ENCODE assay signal across 11 mouse cellular contexts in genomic region chr14:45563577-45563976, GRCm38 (mm10). TPM values are rescaled to one million over a fixed set of nuclear protein-coding genes. Genes with fewer than 3 reads are reported as not detected.
A peak's percentile ranks its signal among the peaks of the same experiment; 100 is the strongest.
DNase-seq lines count a peak whose midpoint lies in the region; ATAC-seq and TF ChIP-seq lines count a peak whose summit lies in the region.
"Had no signal": no experiment of that assay in that cellular context is flagged by ENCODE, and none has a peak within 500 bp of the region (broad histone marks: within the 10 kb centered on the region; RNA-seq: fewer than 3 reads in every experiment).

No protein-coding gene starts in this region.

- peaks cover 40% of the 10 kb centered on the region for H3K4me1 ChIP-seq in embryonic facial prominence, embryonic 13.5 days
- H3K4me1 ChIP-seq in embryonic facial prominence, embryonic 10.5 days: peaks cover 18% of the 10 kb centered on the region
- no peaks in the 10 kb centered on the region for H3K4me1 ChIP-seq in hindbrain, postnatal 0 days (ENCODE audit: insufficient read depth, low read length)
- H3K4me1 ChIP-seq in stomach, embryonic 15.5 days: peaks cover 18% of the 10 kb centered on the region

- H3K9me3 ChIP-seq in embryonic facial prominence, embryonic 13.5 days: no peaks in the 10 kb centered on the region
- H3K9me3 ChIP-seq in embryonic facial prominence, embryonic 10.5 days: no peaks in the 10 kb centered on the region
- H3K9me3 ChIP-seq in hindbrain, postnatal 0 days (ENCODE audit: low read length): no peaks in the 10 kb centered on the region
- H3K9me3 ChIP-seq in stomach, embryonic 15.5 days: no peaks in the 10 kb centered on the region

- no peak for ATAC-seq in embryonic facial prominence, embryonic 13.5 days (ENCODE audit: insufficient number of reproducible peaks, insufficient read depth, low FRiP score, low TSS enrichment, low read depth)
- peak; percentile 68 for ATAC-seq in hindbrain, postnatal 0 days
- peak; percentile 23; the same call in 1 of the 2 replicates for ATAC-seq in stomach, embryonic 15.5 days (ENCODE audit: insufficient read depth, low FRiP score, low read depth)
- no peak for ATAC-seq in monocyte, adult 5-6 weeks (replicated peaks; ENCODE audit: insufficient number of reproducible peaks, low FRiP score, low TSS enrichment, poor library complexity, severe bottlenecking)

- H3K4me2 ChIP-seq in embryonic facial prominence, embryonic 13.5 days: no peak overlapping the region
- no peak overlapping the region for H3K4me2 ChIP-seq in hindbrain, postnatal 0 days (ENCODE audit: low read depth, low read length)
- no peak overlapping the region for H3K4me2 ChIP-seq in stomach, embryonic 15.5 days

- no peaks in the 10 kb centered on the region for H3K36me3 ChIP-seq in embryonic facial prominence, embryonic 13.5 days
- H3K36me3 ChIP-seq in embryonic facial prominence, embryonic 10.5 days (replicated peaks): no peaks in the 10 kb centered on the region
- no peaks in the 10 kb centered on the region for H3K36me3 ChIP-seq in hindbrain, postnatal 0 days (ENCODE audit: insufficient read depth, low read length)
- no peaks in the 10 kb centered on the region for H3K36me3 ChIP-seq in stomach, embryonic 15.5 days

- no peak for TF ChIP-seq CTCF in hindbrain, postnatal 0 days (IDR thresholded peaks at IDR 0.05; ENCODE audit: low read depth)

- no peaks in the 10 kb centered on the region for H3K27me3 ChIP-seq in embryonic facial prominence, embryonic 13.5 days
- peaks cover 6% of the 10 kb centered on the region for H3K27me3 ChIP-seq in embryonic facial prominence, embryonic 10.5 days (replicated peaks; ENCODE audit: low read depth, poor library complexity, severe bottlenecking)
- no peaks in the 10 kb centered on the region for H3K27me3 ChIP-seq in hindbrain, postnatal 0 days (ENCODE audit: insufficient read depth, low read length)
- H3K27me3 ChIP-seq in stomach, embryonic 15.5 days (replicated peaks): no peaks in the 10 kb centered on the region
- H3K27me3 ChIP-seq: CH12.LX had no signal

- no peak overlapping the region for H3K9ac ChIP-seq in embryonic facial prominence, embryonic 13.5 days
- no peak overlapping the region for H3K9ac ChIP-seq in hindbrain, postnatal 0 days (replicated peaks; ENCODE audit: low read length)
- H3K9ac ChIP-seq in stomach, embryonic 15.5 days: no peak overlapping the region

- WGBS in embryonic facial prominence, embryonic 13.5 days: 92% methylated on average over 1 of the region's 1 CpGs
- WGBS in embryonic facial prominence, embryonic 10.5 days: 94% methylated on average over 1 of the region's 1 CpGs
- WGBS in hindbrain, postnatal 0 days: 73% methylated on average over 1 of the region's 1 CpGs
- 94% methylated on average over 1 of the region's 1 CpGs for WGBS in stomach, embryonic 15.5 days

- H3K4me3 ChIP-seq in embryonic facial prominence, embryonic 13.5 days: no peak overlapping the region
- H3K4me3 ChIP-seq in embryonic facial prominence, embryonic 10.5 days: no peak overlapping the region
- no peak overlapping the region for H3K4me3 ChIP-seq in hindbrain, postnatal 0 days (ENCODE audit: low read length)
- no peak overlapping the region for H3K4me3 ChIP-seq in stomach, embryonic 15.5 days (replicated peaks)
- H3K4me3 ChIP-seq: left cerebral cortex, adult 2 months had no signal

- no peak for DNase-seq in embryonic facial prominence, embryonic 10.5 days (ENCODE audit: low spot score)
- peak; percentile 55 for DNase-seq in retina, postnatal 1 day
- DNase-seq in retina, embryonic 14.5 days (ENCODE audit: low spot score): no peak
- DNase-seq in gastrocnemius, postnatal 25 days: peak; percentile 65
- peak; percentile 69 for DNase-seq in hindbrain, postnatal 0 days (ENCODE audit: low spot score)

- H3K27ac ChIP-seq in embryonic facial prominence, embryonic 13.5 days: 0 out of 2 replicates have a peak overlapping the region, but pooled peaks have one; percentile 95
- no peak overlapping the region for H3K27ac ChIP-seq in embryonic facial prominence, embryonic 10.5 days (replicated peaks)
- peak overlapping the region; percentile 82; the same call in 1 of the 2 replicates for H3K27ac ChIP-seq in hindbrain, postnatal 0 days
- no peak overlapping the region for H3K27ac ChIP-seq in stomach, embryonic 15.5 days

RNA-seq across cellular contexts. Expression of gene Fermt2, which starts 33.7 kb away (rescaled TPM):
- 119 and 127 TPM in 2 replicates for polyA plus RNA-seq in embryonic facial prominence, embryonic 13.5 days (2015; fragmentation: Nextera tagmentation; extraction: Ambion mirVana)
- 83.7 and 99.7 TPM in 2 replicates for polyA plus RNA-seq in embryonic facial prominence, embryonic 10.5 days (2016; fragmentation: Nextera tagmentation; extraction: Ambion mirVana)
- 100 to 1,000 TPM; 179 to 224 TPM for total RNA-seq in gastrocnemius, postnatal 25 days (2021)
- 30.0 and 31.6 TPM in 2 replicates for total RNA-seq in hindbrain, postnatal 0 days (2014; rRNA removed)
- polyA plus RNA-seq in hindbrain, postnatal 0 days (2015; fragmentation: Nextera tagmentation; extraction: Ambion mirVana): 76.4 and 89.4 TPM in 2 replicates
- 195 and 200 TPM in 2 replicates for polyA plus RNA-seq in stomach, embryonic 15.5 days (2015; fragmentation: Nextera tagmentation; extraction: Ambion mirVana)
- not detected in 3 replicates for total RNA-seq in monocyte, adult 5-6 weeks (2017)
- total RNA-seq: CH12.LX; common myeloid progenitor, adult 5-6 weeks had no signal

Comparison
In these comparisons a context has a peak if more than half of its experiments do, and no peak if none do; other contexts are left out.
1. H3K27ac ChIP-seq: peak in embryonic facial prominence, embryonic 13.5 days (single experiment) and hindbrain, postnatal 0 days (single experiment); none in embryonic facial prominence, embryonic 10.5 days (single experiment) and stomach, embryonic 15.5 days (single experiment).
2. DNase-seq: peak in retina, postnatal 1 day (single experiment), gastrocnemius, postnatal 25 days (single experiment) and hindbrain, postnatal 0 days (single experiment); none in embryonic facial prominence, embryonic 10.5 days (single experiment) and retina, embryonic 14.5 days (single experiment).
3. ATAC-seq: peak in hindbrain, postnatal 0 days (single experiment) and stomach, embryonic 15.5 days (single experiment); none in embryonic facial prominence, embryonic 13.5 days (single experiment) and monocyte, adult 5-6 weeks (single experiment).